Comparison of ENCODE assay signal across 10 mouse cellular contexts in genomic region chr15:79878725-79879136, GRCm38 (mm10). TPM values are rescaled to one million over a fixed set of nuclear protein-coding genes. Genes with fewer than 3 reads are reported as not detected.
DNase-seq lines count a peak whose midpoint lies in the region; ATAC-seq lines count a peak whose summit lies in the region.
"Had no signal": no experiment of that assay in that cellular context is flagged by ENCODE, and none has a peak within 500 bp of the region (broad histone marks: within the 10 kb centered on the region; RNA-seq: fewer than 3 reads in every experiment).

No protein-coding gene starts in this region.

- no peaks in the 10 kb centered on the region for H3K36me3 ChIP-seq in embryonic facial prominence, embryonic 12.5 days
- H3K36me3 ChIP-seq in embryonic facial prominence, embryonic 10.5 days (replicated peaks): no peaks in the 10 kb centered on the region

- H3K9ac ChIP-seq in embryonic facial prominence, embryonic 12.5 days: no peak overlapping the region

- H3K27me3 ChIP-seq in embryonic facial prominence, embryonic 12.5 days: no peaks in the 10 kb centered on the region
- H3K27me3 ChIP-seq in embryonic facial prominence, embryonic 10.5 days (replicated peaks; ENCODE audit: low read depth, poor library complexity, severe bottlenecking): peaks cover 18% of the 10 kb centered on the region

- peak overlapping the region; percentile 69 for H3K27ac ChIP-seq in embryonic facial prominence, embryonic 12.5 days
- no peak overlapping the region; the same call in 1 of the 2 replicates for H3K27ac ChIP-seq in embryonic facial prominence, embryonic 10.5 days (replicated peaks)

- peaks cover 9% of the 10 kb centered on the region for H3K4me1 ChIP-seq in embryonic facial prominence, embryonic 12.5 days
- H3K4me1 ChIP-seq in embryonic facial prominence, embryonic 10.5 days: peaks cover 6% of the 10 kb centered on the region

- no peak overlapping the region for H3K4me2 ChIP-seq in embryonic facial prominence, embryonic 12.5 days (replicated peaks)

- no peak for ATAC-seq in embryonic facial prominence, embryonic 12.5 days (ENCODE audit: insufficient number of reproducible peaks, insufficient read depth, low FRiP score, low TSS enrichment)
- ATAC-seq in inflammation-experienced regulatory T-cells, adult 6 months: no peak

- WGBS in embryonic facial prominence, embryonic 12.5 days: 71% methylated on average over 6 of the region's 6 CpGs
- 77% methylated on average over 6 of the region's 6 CpGs for WGBS in embryonic facial prominence, embryonic 10.5 days

- H3K9me3 ChIP-seq in embryonic facial prominence, embryonic 12.5 days: no peaks in the 10 kb centered on the region
- no peaks in the 10 kb centered on the region for H3K9me3 ChIP-seq in embryonic facial prominence, embryonic 10.5 days

- DNase-seq in embryonic facial prominence, embryonic 10.5 days (ENCODE audit: low spot score): no peak
- DNase-seq in urinary bladder, postnatal 14 days (ENCODE audit: low spot score): peak; percentile 53
- DNase-seq in urinary bladder, postnatal 25 days (ENCODE audit: low spot score): no peak
- DNase-seq in kidney, postnatal 4 days: peak; percentile 47 to 69
- no peak for DNase-seq in layer of hippocampus, postnatal 10 days (ENCODE audit: low spot score in 2 of 2)
- no peak for DNase-seq in layer of hippocampus, postnatal 25 days (ENCODE audit: extremely low spot score in 1 of 2, low spot score in 1 of 2)

- H3K4me3 ChIP-seq in embryonic facial prominence, embryonic 12.5 days: no peak overlapping the region
- no peak overlapping the region for H3K4me3 ChIP-seq in embryonic facial prominence, embryonic 10.5 days

RNA-seq across cellular contexts. Expression of gene Apobec3, which starts 12.7 kb away (rescaled TPM):
- polyA plus RNA-seq in embryonic facial prominence, embryonic 12.5 days (2016; fragmentation: Nextera tagmentation; extraction: Ambion mirVana): 8.4 and 10.0 TPM in 2 replicates
- 7.7 and 8.4 TPM in 2 replicates for polyA plus RNA-seq in embryonic facial prominence, embryonic 10.5 days (2016; fragmentation: Nextera tagmentation; extraction: Ambion mirVana)
- total RNA-seq in layer of hippocampus, postnatal 10 days (2021): 1 to 10 TPM; 6.9 to 7.0 TPM
- 1 to 10 TPM; 3.7 to 5.0 TPM for total RNA-seq in layer of hippocampus, postnatal 25 days (2021)
- polyA plus RNA-seq in inflammation-experienced regulatory T-cells, adult 6 months (2017; shearing (Covaris generic)): 100 to 1,000 TPM; 509 to 683 (median 543) TPM

RNA-seq across cellular contexts. Expression of gene Cbx6, which starts 44.2 kb away (rescaled TPM):
- polyA plus RNA-seq in embryonic facial prominence, embryonic 12.5 days (2016; fragmentation: Nextera tagmentation; extraction: Ambion mirVana): 31.5 and 32.6 TPM in 2 replicates
- polyA plus RNA-seq in embryonic facial prominence, embryonic 10.5 days (2016; fragmentation: Nextera tagmentation; extraction: Ambion mirVana): 16.1 and 18.1 TPM in 2 replicates
- total RNA-seq in layer of hippocampus, postnatal 10 days (2021): 100 to 1,000 TPM; 252 to 277 TPM
- total RNA-seq in layer of hippocampus, postnatal 25 days (2021): 100 to 1,000 TPM; 397 to 421 TPM
- polyA plus RNA-seq in inflammation-experienced regulatory T-cells, adult 6 months (2017; shearing (Covaris generic)): 10 to 100 TPM; 10.5 to 13.1 (median 10.9) TPM

RNA-seq across cellular contexts. Expression of gene Npcd, which starts 44.7 kb away (rescaled TPM):
- 0.60 TPM in 1 of 2 replicates, not detected in the other for polyA plus RNA-seq in embryonic facial prominence, embryonic 12.5 days (2016; fragmentation: Nextera tagmentation; extraction: Ambion mirVana)
- polyA plus RNA-seq in embryonic facial prominence, embryonic 10.5 days (2016; fragmentation: Nextera tagmentation; extraction: Ambion mirVana): not detected in 2 replicates
- 10 to 100 TPM; 12.5 to 13.3 TPM for total RNA-seq in layer of hippocampus, postnatal 10 days (2021)
- total RNA-seq in layer of hippocampus, postnatal 25 days (2021): 10 to 100 TPM; 16.8 to 30.2 TPM
- polyA plus RNA-seq in inflammation-experienced regulatory T-cells, adult 6 months (2017; shearing (Covaris generic)): not detected
- polyA plus RNA-seq: liver, embryonic 16.5 days; thymus, postnatal 0 days had no signal

Comparison
In these comparisons a context has a peak if more than half of its experiments do, and no peak if none do; other contexts are left out.
1. DNase-seq: peak in urinary bladder, postnatal 14 days (single experiment) and kidney, postnatal 4 days (2 of 2); none in embryonic facial prominence, embryonic 10.5 days (single experiment), urinary bladder, postnatal 25 days (single experiment), layer of hippocampus, postnatal 10 days (0 of 2) and layer of hippocampus, postnatal 25 days (0 of 2).
2. RNA of gene Apobec3, which starts 12.7 kb away (polyA plus RNA-seq): 509 to 683 TPM in inflammation-experienced regulatory T-cells, adult 6 months; 7.7 to 8.4 TPM in embryonic facial prominence, embryonic 10.5 days and 8.4 to 10.0 TPM in embryonic facial prominence, embryonic 12.5 days; every median in the first group is over 10 times any median in the second.